Mouse (Mus musculus): ENCODE measurements around the gene Arap2. TPM values are rescaled to one million over a fixed set of nuclear protein-coding genes. Genes with fewer than 3 reads are reported as not detected.

The Arap2 gene
- 1 to 10 TPM; 1.4 to 1.9 TPM for total RNA-seq (2021)
- long read RNA-seq, experiment 1, result 0 reads
- long read RNA-seq, experiment 2, result 0 reads

DNA sequence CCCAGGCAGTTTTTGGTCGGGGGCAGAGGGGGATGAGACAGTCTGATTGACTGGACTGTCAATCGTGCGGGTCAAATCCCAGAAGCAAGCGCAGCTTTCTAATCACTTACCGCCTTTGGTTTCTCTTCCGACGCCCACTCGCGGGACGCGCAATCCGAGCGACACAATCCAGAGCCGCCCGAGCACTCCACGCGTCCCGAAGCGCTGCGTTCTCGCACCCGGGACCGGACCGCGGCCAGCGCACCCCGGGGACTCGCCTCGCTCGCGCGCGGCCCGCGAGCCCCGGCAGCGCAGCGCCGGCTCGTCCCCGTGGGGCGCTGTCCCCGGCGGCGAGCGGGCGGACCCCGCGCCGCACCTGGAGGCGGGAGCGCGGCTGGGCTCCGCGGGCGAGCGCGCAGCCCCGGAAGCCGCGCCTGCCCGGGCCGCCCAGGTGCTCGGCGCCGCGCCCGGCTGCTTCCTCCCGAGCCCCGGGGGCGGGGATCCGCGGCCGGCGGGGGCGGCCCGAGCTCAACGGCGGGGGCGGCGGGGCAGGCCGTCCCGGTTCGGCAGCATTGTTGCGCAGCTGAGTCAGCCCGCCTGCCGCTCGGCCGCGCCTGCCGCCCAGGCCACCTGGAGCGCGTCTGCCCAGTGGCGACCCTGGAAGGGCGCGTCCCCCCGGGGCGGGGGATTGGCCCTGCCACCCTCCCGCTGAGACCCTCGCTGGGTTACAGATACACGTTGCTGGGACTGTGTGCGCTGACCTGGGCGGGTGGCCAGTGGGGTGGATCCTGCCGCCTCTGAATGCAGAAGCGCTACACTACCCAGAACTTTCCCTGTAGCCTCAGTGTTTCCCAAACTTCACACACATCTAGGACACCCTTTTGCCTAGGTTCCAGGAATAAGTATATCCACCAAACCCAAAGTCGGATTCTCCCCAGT is at the start of gene Arap2:
Gene Arap2 (minus strand): TSS at position 376 of the 918 bp plus-strand sequence.
- peak; percentile 46 for DNase-seq
- intact Hi-C loops (cut with DNase I; ENCODE audit: low total_unique reads), result no loop called here

DNA sequence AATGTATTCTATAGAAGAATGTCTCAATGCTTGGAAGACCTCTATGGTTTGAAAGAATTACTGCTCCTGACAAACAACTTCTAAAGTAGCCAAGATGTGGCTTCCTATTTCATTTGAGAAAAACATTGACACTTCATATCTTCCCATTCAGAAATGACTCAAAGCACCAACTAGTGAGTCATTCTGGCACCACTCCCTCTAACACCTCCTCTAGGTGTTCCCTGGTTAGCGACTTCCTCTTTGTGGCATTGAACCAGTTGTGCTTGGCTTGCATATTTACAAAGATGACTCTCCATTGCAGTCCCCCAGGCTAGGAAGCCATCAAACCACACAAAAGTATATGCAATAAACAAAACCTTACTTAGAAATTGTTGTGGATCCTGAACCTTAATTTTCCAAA is 49.8 kb upstream of the Arap2 start:
- intact Hi-C loops (cut with DNase I; ENCODE audit: low total_unique reads), result no loop called here
- no peak for DNase-seq

GRCm38 (mm10) chr5:62814072-62814414 is 48.1 kb upstream of the Arap2 start:
- DNase-seq, result no peak
- intact Hi-C loops (cut with DNase I; ENCODE audit: low total_unique reads), result no loop called here

- intact Hi-C loops (cut with DNase I; ENCODE audit: low total_unique reads), result no loop called here
- no peak for DNase-seq
These were observed 47.6 kb upstream of the Arap2 start, which contains the start of gene Dthd1 for GRCm38 (mm10) chr5:62813402-62814071. Gene Dthd1, plus strand, starts transcription at chr5:62813823.

DNA sequence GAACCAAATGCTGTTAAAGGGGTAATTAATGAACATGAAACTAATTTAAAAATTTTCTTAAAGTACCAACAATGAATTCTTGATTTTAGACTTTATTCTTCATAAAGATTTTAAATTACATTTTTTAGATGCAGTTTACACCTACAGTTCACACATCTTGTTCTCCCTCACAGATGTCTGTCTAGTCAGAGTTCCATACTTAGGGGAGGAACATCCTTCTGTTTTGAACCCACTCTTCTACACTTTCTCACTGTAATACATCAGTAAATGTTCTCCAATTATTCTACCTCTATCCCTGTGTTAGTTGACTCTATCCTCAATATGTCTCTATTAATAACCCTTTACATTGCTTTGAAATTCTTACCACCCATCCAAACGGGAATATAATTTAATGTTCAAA is 26.8 kb upstream of the Arap2 start:
- no peak for DNase-seq
- intact Hi-C loops (cut with DNase I; ENCODE audit: low total_unique reads), result no loop called here

- DNase-seq, result no peak
- intact Hi-C loops (cut with DNase I; ENCODE audit: low total_unique reads), result no loop called here
These were observed 25.1 kb upstream of the Arap2 start for GRCm38 (mm10) chr5:62790921-62791564.

DNA sequence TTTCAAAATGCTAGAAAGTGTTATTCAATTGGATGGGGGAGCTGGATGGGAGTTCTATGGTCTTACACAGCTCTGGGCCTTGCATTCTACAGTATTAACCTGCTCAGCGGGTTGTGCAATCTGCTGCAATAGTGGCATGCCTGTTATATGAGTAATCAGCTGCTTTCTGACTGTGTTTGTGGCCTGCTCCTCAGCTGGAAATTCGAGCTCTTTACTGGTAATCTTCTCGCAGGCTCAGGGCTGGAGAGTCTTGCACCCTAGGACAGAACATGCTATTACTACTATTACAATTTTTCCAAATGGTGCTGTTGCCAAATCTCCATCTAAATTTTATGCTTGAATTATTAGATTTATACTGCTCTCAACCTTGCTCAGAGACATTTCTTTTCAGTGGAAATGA is 20.9 kb upstream of the Arap2 start:
- no peak for DNase-seq
- intact Hi-C loops (cut with DNase I; ENCODE audit: low total_unique reads), result no loop called here

DNA sequence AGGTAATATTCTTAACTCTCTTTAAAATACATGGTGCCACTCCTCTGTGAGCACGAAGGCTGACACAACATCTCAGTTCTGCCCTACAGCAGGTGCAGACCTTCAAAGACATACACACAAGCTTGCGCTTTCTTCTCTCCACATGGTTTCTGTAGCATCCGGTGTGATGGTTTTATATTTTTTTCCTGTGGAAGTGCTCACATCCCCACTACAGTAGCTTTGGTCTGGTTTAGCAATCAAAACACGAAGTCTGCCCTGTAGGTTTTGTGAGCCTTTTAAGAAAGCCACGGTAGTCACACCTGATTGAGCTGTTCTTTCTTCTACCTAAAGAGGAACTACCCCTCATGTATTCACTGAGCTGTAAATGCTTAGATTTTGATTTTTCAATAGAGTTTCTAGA is 12.7 kb upstream of the Arap2 start:
- DNase-seq, result no peak
- intact Hi-C loops (cut with DNase I; ENCODE audit: low total_unique reads), result no loop called here

- DNase-seq, result no peak
- intact Hi-C loops (cut with DNase I; ENCODE audit: low total_unique reads), result no loop called here
These were observed 11.8 kb upstream of the Arap2 start for GRCm38 (mm10) chr5:62777804-62778203.

GRCm38 (mm10) chr5:62771775-62772599 is 6.0 kb upstream of the Arap2 start:
- intact Hi-C loops (cut with DNase I; ENCODE audit: low total_unique reads), result no loop called here
- no peak for DNase-seq

- DNase-seq, result no peak
- intact Hi-C loops (cut with DNase I; ENCODE audit: low total_unique reads), result no loop called here
These were observed 538 bp downstream of the Arap2 start for GRCm38 (mm10) chr5:62765459-62765783.

- no peak for DNase-seq
- intact Hi-C loops (cut with DNase I; ENCODE audit: low total_unique reads), result no loop called here
These were observed 1.8 kb downstream of the Arap2 start for GRCm38 (mm10) chr5:62764161-62764560.

- intact Hi-C loops (cut with DNase I; ENCODE audit: low total_unique reads), result no loop called here
These were observed 2.9 kb downstream of the Arap2 start for GRCm38 (mm10) chr5:62763046-62763445.

GRCm38 (mm10) chr5:62762298-62762960 is 3.5 kb downstream of the Arap2 start:
- no peak for DNase-seq
- intact Hi-C loops (cut with DNase I; ENCODE audit: low total_unique reads), result no loop called here

More at GRCm38 (mm10) chr5:62763046-62763445, 2.9 kb downstream of the Arap2 start:
- no peak for DNase-seq

DNA sequence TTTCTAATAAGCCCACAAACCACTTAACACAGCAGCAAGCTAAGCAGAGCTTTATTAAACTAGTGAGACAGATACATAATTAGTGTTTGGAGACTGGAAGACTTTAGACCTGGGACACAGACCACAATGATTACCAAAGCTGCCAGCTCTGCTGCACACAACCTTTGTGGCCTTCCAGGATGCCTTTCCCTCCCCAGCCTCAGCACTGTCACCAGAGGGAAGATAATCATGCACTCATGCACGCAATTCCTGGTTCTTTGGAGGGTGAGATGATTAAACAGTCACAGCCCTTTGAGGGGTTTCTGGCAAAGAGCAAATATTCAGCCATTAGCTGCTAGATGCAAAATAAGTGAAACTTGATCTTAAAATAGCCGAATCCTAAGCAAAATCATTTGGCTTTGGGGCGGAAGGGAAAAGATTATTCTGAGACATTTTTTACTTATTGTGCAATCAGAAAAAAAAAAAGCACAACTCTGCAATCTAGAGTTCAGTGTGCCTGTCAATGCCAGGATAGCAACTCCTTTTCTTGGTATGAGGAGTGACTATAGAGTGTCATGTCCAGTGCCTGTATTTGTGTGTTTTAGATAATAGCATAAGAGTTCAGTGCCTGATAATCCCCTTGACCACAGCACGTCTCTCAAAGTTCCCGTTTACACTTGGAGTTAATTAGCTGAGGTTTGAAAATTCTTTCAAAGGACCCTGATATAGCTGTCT is 5.0 kb downstream of the Arap2 start:
- no peak for DNase-seq
- intact Hi-C loops (cut with DNase I; ENCODE audit: low total_unique reads), result no loop called here

- no peak for DNase-seq
- intact Hi-C loops (cut with DNase I; ENCODE audit: low total_unique reads), result no loop called here
These were observed 10.0 kb downstream of the Arap2 start for GRCm38 (mm10) chr5:62755808-62756527.

- intact Hi-C loops (cut with DNase I; ENCODE audit: low total_unique reads), result no loop called here
- DNase-seq, result no peak
These were observed 13.0 kb downstream of the Arap2 start for GRCm38 (mm10) chr5:62752934-62753333.

GRCm38 (mm10) chr5:62751692-62752091 is 14.3 kb downstream of the Arap2 start:
- DNase-seq, result no peak
- intact Hi-C loops (cut with DNase I; ENCODE audit: low total_unique reads), result no loop called here

Measured in gastrocnemius, postnatal 14 days (tissue).